Mouse (Mus musculus) embryonic facial prominence, embryonic 12.5 days (tissue): ENCODE measurements around the gene Cnpy3. TPM values are rescaled to one million over a fixed set of nuclear protein-coding genes. Genes with fewer than 3 reads are reported as not detected.

ENCODE experiments used
- ATAC-seq: fragments of 200-750 bp; cut with Nextera tagmentation; 2 replicates; pipeline ENCODE4 v1.8.0; 2017; ENCODE audit not compliant: insufficient number of reproducible peaks, insufficient read depth, low FRiP score, low TSS enrichment
- H3K27ac ChIP-seq: fragments of 300-500 bp; sonication (generic); 2 replicates; pipeline ENCODE4 v1.5.1; 2016; ENCODE audit warnings: mild to moderate bottlenecking
- H3K27me3 ChIP-seq: fragments of 300-500 bp; sonication (generic); 2 replicates; pipeline ENCODE4 v1.6.1; 2016; ENCODE audit warnings: mild to moderate bottlenecking, moderate library complexity
- H3K36me3 ChIP-seq: fragments of 300-500 bp; sonication (generic); 2 replicates; pipeline ENCODE4 v1.6.1; 2016; ENCODE audit warnings: mild to moderate bottlenecking
- H3K4me1 ChIP-seq: fragments of 300-500 bp; sonication (generic); 2 replicates; pipeline ENCODE4 v1.6.1; 2016
- H3K4me2 ChIP-seq: fragments of 300-500 bp; sonication (generic); replicated peaks from 2 replicates; pipeline ENCODE4 v1.6.1; 2016; ENCODE audit warnings: mild to moderate bottlenecking, moderate library complexity
- H3K4me3 ChIP-seq: fragments of 300-500 bp; sonication (generic); 2 replicates; pipeline ENCODE4 v1.5.1; 2016; ENCODE audit warnings: mild to moderate bottlenecking
- H3K9ac ChIP-seq: fragments of 300-500 bp; sonication (generic); 2 replicates; pipeline ENCODE4 v1.6.1; 2016; ENCODE audit warnings: mild to moderate bottlenecking, moderate library complexity
- H3K9me3 ChIP-seq: fragments of 300-500 bp; sonication (generic); 2 replicates; pipeline ENCODE4 v1.6.1; 2016; ENCODE audit warnings: mild to moderate bottlenecking, moderate library complexity
- WGBS: fragments of 180-500 bp; shearing (Covaris S2); methylation state at CpG from one replicate; pipeline ENCODE4 v1.1.7; 2016; 5-methylcytosine and 5-hydroxymethylcytosine counted together
- polyA plus RNA-seq: library from polyadenylated mRNA; unstranded; fragments of >200 nt; fragmentation: Nextera tagmentation; extraction: Ambion mirVana; gene quantifications from 2 replicates; pipeline ENCODE4 v1.2.1, GENCODE M21; 2016

Cnpy3 gene
- polyA plus RNA-seq, 1 experiment from 2014 or later = 63.1 TPM

DNA sequence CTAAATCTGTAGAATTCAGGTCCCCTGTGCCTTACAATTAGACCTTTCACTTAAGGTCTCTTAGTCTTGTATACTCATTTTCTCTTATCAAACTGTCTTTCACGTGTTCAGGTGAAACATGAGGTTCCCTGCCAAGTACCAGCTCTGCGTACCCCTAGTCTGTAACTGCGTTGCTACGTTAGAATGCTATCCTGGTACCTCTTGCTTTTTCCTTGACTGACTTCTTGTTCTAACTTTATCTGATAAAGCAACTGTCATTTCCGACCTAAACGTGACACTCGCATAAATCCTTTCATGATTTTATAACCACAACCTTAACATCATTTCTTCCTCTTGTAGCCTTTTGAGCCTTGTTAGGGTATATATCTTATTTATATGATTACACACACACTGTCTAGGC, 39.6 kb downstream of the Cnpy3 start:
- H3K27ac ChIP-seq = 0 out of 2 replicates have a peak overlapping the region, but pooled peaks have one; percentile 73
- H3K27me3 ChIP-seq = no peaks in the 10 kb centered on the region
- 70% methylated on average over 7 of the region's 7 CpGs for WGBS
- no peak for ATAC-seq
- peak overlapping the region; percentile 99 for H3K4me2 ChIP-seq
- peaks cover 19% of the 10 kb centered on the region for H3K4me1 ChIP-seq
- peak overlapping the region; percentile 96 for H3K9ac ChIP-seq
- H3K4me3 ChIP-seq = peak overlapping the region; percentile 100
- peaks cover 36% of the 10 kb centered on the region for H3K36me3 ChIP-seq
- H3K9me3 ChIP-seq = no peaks in the 10 kb centered on the region

DNA sequence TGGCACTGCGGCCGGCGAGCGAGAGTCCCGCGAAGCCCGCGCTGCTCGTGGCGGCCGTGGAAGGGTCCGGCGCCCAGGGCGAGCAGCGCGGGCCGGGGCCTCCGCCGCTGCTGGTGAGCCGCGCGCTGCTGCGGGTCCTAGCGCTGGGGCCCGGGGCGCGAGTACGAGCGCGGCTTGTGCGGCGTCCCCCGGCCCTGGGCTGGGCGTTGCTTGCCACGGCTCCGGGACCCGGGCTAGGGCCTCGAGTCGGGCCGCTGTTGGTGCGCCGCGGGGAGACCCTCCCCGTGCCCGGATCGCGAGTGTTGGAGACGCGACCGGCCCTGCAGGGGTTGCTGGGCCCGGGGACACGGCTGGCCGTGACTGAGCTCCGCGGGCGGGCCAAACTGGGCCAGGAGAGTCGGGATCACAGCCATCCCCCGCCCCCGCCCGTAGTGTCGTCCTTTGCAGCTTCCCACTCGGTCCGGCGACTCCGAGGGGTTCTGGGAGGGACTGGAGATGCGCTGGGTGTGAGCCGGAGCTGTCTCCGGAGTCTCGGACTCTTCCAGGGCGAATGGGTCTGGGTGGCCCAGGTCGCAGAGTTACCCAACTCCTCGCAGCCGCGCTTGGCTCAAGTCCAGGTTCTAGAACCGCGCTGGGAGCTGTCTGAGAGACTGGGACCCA, 40.3 kb downstream of the Cnpy3 start:
- ATAC-seq = peak; percentile 29; the same call in 1 of the 2 replicates
- H3K27ac ChIP-seq = peak overlapping the region; percentile 73
- 1% methylated on average over 75 of the region's 76 CpGs for WGBS

DNA sequence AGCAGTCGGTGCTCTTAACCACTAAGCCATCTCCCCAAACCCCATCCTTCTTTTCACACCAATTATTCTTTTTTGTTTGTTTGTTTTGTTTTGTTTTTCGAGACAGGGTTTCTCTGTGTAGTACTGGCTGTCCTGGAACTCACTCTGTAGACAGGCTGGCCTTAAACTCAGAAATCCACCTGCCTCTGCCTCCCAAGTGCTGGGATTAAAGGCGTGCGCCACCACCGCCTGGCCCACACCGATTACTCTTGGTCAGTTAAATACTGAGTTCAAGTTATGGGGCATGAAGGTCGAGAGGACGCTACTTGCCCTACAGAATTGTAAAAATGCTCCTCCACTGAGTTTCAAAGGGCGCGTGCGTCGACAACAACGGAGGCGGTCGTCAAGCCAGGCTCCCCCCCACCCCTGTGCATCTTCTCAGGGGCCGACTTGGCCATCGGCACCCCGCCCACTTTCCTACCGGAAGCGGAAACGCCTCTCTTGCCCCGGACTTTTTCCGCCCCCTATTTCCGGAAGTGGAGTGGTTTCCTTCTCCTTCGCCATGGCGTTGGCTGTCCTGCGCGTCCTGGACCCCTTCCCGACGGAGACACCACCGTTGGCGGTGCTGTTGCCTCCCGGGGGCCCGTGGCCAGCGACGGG, 40.9 kb downstream of the Cnpy3 start, which contains the start of gene Pex6:
Gene Pex6, plus strand, starts transcription at position 505 of the 639 bp plus-strand sequence.
- Histone ChIP-seq H3K4me2 (peak within 1 kb of the TSS; percentile 99), H3K27me3 (no peaks in the 10 kb centered on the region), H3K9ac (peak within 1 kb of the TSS; percentile 96), H3K4me3 (peak within 1 kb of the TSS; percentile 100), H3K36me3 (peaks cover 25% of the 10 kb centered on the region), H3K9me3 (no peaks in the 10 kb centered on the region), H3K4me1 (peaks cover 24% of the 10 kb centered on the region), H3K27ac (peak within 1 kb of the TSS; percentile 73)
- peak; percentile 83 for ATAC-seq
- WGBS = 7% methylated on average over 36 of the region's 36 CpGs

More for the DNA sequence above, 40.3 kb downstream of the Cnpy3 start:
- Histone ChIP-seq H3K36me3 (peaks cover 32% of the 10 kb centered on the region), H3K9ac (peak overlapping the region; percentile 96), H3K4me3 (peak overlapping the region; percentile 100), H3K4me1 (peaks cover 19% of the 10 kb centered on the region), H3K4me2 (peak overlapping the region; percentile 99), H3K27me3 (no peaks in the 10 kb centered on the region), H3K9me3 (no peaks in the 10 kb centered on the region)

DNA sequence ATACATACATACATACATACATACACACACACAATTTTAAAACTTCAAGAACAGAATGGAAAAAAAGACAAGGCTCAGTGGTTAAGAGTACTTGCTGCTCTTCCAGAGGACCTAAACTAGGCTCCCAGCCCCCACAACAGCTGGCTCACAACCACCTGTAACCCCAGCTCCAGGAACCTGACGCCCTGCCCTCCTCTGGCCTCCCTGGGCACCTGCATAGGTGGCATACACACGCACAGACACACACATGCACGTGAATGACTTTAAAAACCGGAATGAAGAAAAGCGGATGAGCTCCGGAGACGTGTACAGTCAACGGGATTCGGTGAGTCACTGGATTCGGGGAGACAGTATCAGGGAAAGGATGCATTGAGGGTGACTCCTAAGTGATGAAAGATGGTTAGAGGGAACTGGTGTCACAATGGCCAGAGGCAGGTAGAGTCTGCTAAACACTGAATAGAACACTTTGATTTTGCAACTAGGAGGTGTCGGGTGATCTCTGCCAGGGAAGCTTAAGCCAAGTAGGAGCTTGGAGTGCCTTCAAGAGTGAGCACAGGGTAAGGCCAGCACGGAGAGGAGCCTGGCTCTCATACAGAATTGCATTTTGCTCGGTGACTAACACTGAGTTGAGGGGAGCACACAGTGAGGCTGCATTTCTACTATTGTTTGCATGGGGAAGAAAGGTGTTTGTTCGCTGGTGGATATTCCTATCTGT, 45.5 kb downstream of the Cnpy3 start:
- 92% methylated on average over 14 of the region's 14 CpGs for WGBS
- no peak overlapping the region for H3K9ac ChIP-seq
- no peaks in the 10 kb centered on the region for H3K27me3 ChIP-seq
- no peak for ATAC-seq
- no peak overlapping the region for H3K4me3 ChIP-seq
- H3K4me2 ChIP-seq = no peak overlapping the region
- peaks cover 40% of the 10 kb centered on the region for H3K4me1 ChIP-seq
- 0 out of 2 replicates have a peak, but pooled peaks cover 2% of the 10 kb centered on the region for H3K36me3 ChIP-seq
- no peak overlapping the region for H3K27ac ChIP-seq
- H3K9me3 ChIP-seq = no peaks in the 10 kb centered on the region

DNA sequence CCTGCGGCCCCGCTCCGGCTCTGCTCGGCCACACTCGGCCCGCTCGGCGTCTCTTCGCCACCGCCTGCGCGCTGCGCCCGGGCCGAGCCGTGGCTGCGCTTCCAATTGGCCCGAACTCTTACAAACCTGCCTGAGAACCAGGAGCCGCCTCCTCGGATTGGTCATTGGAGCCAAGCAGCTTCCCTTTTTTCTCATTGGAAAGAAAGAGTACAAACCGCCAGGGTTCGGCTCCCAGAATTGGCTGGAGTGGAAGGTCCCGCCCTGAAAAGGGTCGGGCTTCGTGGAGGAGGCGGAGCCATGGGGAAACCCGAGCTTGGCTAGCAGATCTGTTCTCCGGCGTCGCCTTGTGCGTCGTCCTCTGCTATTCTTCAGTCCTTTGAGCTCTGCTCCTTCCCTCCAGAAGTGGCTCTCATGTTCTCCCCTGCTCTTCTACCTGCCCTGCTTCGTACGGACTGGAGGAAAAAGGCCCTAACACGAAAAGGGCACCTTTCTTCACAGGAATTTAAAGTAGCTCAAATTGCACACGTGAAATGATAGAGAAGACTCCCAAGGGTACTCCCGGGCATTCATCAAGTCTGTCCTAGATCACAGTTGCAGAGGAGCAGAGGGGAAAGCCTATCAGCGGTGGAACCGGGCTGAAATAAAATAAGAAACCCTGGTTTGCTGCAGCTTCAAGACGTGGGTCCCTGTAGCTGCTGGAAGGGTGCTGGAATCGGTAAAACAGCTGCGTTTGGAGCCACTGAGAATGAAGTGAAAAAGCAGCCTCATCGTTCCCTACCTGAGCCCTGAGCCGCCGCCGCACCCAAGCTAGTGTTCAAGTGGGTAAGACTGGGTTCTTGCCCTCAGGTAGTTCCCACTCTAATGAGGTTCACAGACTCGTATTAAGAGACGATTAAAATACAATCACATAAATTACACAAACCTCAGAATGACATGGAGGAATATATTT, 46.9 kb downstream of the Cnpy3 start, which contains the start of gene Ppp2r5d:
Gene Ppp2r5d, minus strand, starts transcription at position 225 of the 949 bp plus-strand sequence.
- peak within 1 kb of the TSS; percentile 92 for H3K27ac ChIP-seq
- H3K9ac ChIP-seq = peak within 1 kb of the TSS; percentile 96
- H3K9me3 ChIP-seq = no peaks in the 10 kb centered on the region
- peak within 1 kb of the TSS; percentile 86 for H3K4me2 ChIP-seq
- 0 out of 2 replicates have a peak, but pooled peaks cover 4% of the 10 kb centered on the region for H3K36me3 ChIP-seq
- H3K4me1 ChIP-seq = peaks cover 35% of the 10 kb centered on the region
- peak; percentile 95 for ATAC-seq
- H3K4me3 ChIP-seq = peak within 1 kb of the TSS; percentile 89
- WGBS = 1% methylated on average over 48 of the region's 48 CpGs
- H3K27me3 ChIP-seq = no peaks in the 10 kb centered on the region

DNA sequence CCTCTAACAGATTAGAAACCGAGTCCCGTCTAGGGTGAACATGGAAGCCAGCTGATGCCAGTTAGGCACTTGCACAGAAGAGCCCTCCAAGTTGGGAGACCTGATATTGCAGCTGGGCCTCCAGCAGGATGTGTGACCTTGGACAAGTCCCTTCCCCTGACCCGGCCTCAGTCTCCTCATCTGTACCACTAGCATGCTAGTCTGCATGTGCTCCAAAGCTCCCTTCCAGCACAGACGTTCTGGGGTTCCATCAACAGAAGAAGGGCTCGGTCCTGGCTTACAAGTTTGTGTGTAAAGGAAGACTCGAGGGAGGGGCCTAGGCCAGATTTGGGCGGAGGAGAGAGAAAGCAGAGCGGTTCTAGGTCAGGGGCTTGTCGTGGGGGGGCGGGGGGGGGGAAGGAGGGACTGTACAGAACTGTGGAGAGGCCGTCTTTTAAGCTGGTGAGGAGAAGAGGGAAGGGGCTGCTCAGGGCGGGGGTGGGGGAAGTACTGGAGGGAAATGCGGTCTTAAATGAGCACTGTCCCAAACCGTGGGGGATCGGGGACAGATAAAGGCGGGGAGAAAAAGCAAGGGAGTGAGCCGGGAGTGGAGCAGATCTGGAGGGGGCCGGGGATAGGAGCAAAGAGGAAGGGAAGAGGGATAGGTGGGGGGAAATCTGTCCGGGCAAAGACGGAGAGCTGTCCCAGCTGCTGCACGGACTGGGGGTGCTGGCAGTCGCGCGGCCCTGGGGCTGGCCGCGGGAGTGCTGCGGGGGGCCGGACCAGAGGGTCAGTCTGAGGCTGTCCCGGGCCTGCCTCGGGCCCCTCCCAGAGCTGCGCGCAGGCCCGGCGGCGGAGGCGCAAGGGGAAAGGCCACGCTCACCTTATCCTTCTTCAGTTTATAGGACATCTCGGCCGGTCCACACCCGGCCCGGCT, 47.8 kb downstream of the Cnpy3 start:
- Histone ChIP-seq H3K27ac (peak overlapping the region; percentile 92), H3K9ac (peak overlapping the region; percentile 96)
- WGBS = 5% methylated on average over 40 of the region's 41 CpGs

DNA sequence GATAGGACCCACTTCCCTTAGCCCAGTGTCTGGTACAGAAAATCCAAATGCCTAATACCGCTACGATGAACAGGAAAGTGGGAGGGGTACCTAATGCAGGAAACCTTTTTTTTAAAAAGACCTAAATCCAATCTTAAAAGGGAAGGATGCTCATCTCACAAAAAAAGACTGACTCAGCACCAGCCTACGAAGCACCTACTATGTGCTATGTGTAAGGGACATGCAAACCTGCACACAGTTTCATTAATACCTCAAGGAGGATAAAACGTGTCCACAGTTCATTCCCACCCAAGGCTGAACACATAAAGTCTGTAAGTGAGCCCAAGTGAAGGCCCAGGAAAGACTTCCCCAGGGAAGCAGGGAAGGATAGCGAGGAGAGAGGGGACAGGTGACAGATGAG, 49.5 kb downstream of the Cnpy3 start:
- Histone ChIP-seq H3K9me3 (no peaks in the 10 kb centered on the region), H3K9ac (peak overlapping the region; percentile 96; the same call in 1 of the 2 replicates), H3K4me3 (0 out of 2 replicates have a peak overlapping the region, but pooled peaks have one; percentile 89), H3K27ac (no peak overlapping the region), H3K27me3 (no peaks in the 10 kb centered on the region), H3K4me2 (peak overlapping the region; percentile 86), H3K36me3 (peaks cover 28% of the 10 kb centered on the region), H3K4me1 (peaks cover 35% of the 10 kb centered on the region)
- 86% methylated on average over 5 of the region's 5 CpGs for whole genome bisulfite sequencing
- ATAC-seq = no peak

More for the DNA sequence above, 47.8 kb downstream of the Cnpy3 start:
- peak; percentile 78 for ATAC-seq
- peaks cover 35% of the 10 kb centered on the region for H3K4me1 ChIP-seq
- H3K4me2 ChIP-seq = peak overlapping the region; percentile 86
- peaks cover 12% of the 10 kb centered on the region for H3K36me3 ChIP-seq
- H3K4me3 ChIP-seq = peak overlapping the region; percentile 89
- no peaks in the 10 kb centered on the region for H3K27me3 ChIP-seq
- H3K9me3 ChIP-seq = no peaks in the 10 kb centered on the region

DNA sequence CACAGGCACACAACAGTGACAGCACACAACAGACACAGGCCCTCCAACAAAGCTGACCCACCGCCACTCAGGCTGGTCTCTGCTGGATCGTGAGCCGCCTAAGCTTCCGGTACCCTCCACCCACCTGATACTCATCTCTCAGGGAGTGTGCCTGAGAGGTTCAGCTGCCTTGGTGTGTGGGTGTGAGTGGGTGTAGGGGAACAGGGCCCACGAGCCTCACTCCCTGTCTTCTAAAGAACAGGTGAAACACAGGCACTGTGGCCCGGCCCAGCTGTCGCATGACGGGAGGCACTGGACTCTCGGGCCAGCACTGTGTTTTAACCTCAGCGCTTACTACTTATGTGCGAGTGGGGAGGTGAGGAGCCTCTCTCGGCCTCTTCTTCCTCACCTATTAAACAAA, 49.9 kb downstream of the Cnpy3 start:
- no peak overlapping the region for H3K27ac ChIP-seq
- H3K4me3 ChIP-seq = no peak overlapping the region
- H3K4me2 ChIP-seq = no peak overlapping the region; the same call in 1 of the 2 replicates
- H3K9ac ChIP-seq = 0 out of 2 replicates have a peak overlapping the region, but pooled peaks have one; percentile 31
- H3K9me3 ChIP-seq = no peaks in the 10 kb centered on the region
- peaks cover 32% of the 10 kb centered on the region for H3K36me3 ChIP-seq
- ATAC-seq = no peak
- peaks cover 35% of the 10 kb centered on the region for H3K4me1 ChIP-seq
- H3K27me3 ChIP-seq = no peaks in the 10 kb centered on the region
- WGBS = 90% methylated on average over 12 of the region's 12 CpGs

DNA sequence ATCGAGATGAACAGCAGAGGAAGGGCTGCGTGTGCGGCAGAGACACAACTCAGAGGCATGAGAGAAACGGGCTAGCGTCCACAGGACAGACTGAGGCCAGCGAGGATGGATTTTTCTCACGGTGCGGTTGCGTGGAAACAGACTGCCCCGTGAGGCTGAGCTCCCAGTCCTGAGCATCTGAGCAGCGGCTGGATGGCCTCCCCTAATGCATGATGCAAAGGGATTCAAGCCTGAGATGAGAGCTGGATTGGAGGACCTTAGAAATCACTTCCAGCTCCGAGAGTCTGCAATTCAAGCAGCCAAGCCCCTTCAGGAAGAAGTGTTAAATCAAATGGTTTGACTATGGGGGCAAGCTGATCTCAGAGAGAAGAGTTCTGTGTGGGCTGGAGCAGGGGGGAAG, 50.5 kb downstream of the Cnpy3 start:
- Histone ChIP-seq H3K4me3 (no peak overlapping the region), H3K27ac (peak overlapping the region; percentile 46; the same call in 1 of the 2 replicates), H3K9ac (peak overlapping the region; percentile 31; the same call in 1 of the 2 replicates), H3K36me3 (peaks cover 33% of the 10 kb centered on the region), H3K4me1 (peaks cover 34% of the 10 kb centered on the region), H3K4me2 (no peak overlapping the region; the same call in 1 of the 2 replicates), H3K9me3 (no peaks in the 10 kb centered on the region), H3K27me3 (no peaks in the 10 kb centered on the region)
- ATAC-seq = no peak
- WGBS = 86% methylated on average over 12 of the region's 12 CpGs

DNA sequence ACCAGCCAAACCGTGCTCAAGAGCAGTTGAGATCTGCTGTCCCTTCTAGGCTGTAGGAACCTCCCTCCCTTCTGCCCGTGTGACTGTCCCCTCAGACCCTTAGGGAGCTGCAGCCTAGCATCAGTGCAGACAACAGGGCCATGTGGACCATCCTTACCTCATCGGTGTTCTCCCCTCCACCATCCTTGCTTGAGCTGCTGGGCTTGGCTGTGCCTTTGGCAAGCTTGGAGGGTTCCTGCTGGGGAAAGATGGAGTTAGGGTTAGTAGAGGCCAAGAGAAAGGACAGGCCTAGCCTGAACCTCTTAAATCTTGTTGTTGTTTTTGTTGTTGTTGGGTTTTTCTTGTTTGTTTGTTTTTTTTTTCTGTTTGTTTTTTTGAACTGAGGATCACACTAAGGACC, 52.1 kb downstream of the Cnpy3 start:
- no peak overlapping the region for H3K9ac ChIP-seq
- no peak overlapping the region for H3K4me2 ChIP-seq
- no peaks in the 10 kb centered on the region for H3K27me3 ChIP-seq
- H3K36me3 ChIP-seq = peaks cover 38% of the 10 kb centered on the region
- ATAC-seq = no peak
- H3K27ac ChIP-seq = no peak overlapping the region
- WGBS = 92% methylated on average over 3 of the region's 3 CpGs
- H3K9me3 ChIP-seq = no peaks in the 10 kb centered on the region
- H3K4me3 ChIP-seq = no peak overlapping the region
- peaks cover 24% of the 10 kb centered on the region for H3K4me1 ChIP-seq
